Mouse (Mus musculus) heart, embryonic 16.5 days (tissue): ENCODE data around the gene Mrnip. TPM values are rescaled to one million over a fixed set of nuclear protein-coding genes. Genes with fewer than 3 reads are reported as not detected.

Experiments
- ATAC-seq: fragments of 200-750 bp; cut with Nextera tagmentation; replicated peaks from 2 replicates; pipeline ENCODE4 v1.8.0; 2017; ENCODE audit warnings: moderate number of reproducible peaks; ENCODE audit not compliant: insufficient read depth, low FRiP score; ENCODE audit errors: extremely low read depth
- H3K27ac ChIP-seq: fragments of 300-500 bp; sonication (generic); 2 replicates; pipeline ENCODE4 v1.5.1; 2014; ENCODE audit warnings: mild to moderate bottlenecking, low read length, control low read depth, moderate library complexity
- H3K27me3 ChIP-seq: fragments of 300-500 bp; sonication (generic); 2 replicates; pipeline ENCODE4 v1.6.1; 2014; ENCODE audit warnings: low read length, mixed read lengths; ENCODE audit not compliant: control insufficient read depth, insufficient read depth
- H3K36me3 ChIP-seq: fragments of 300-500 bp; sonication (generic); 2 replicates; pipeline ENCODE4 v1.6.1; 2014; ENCODE audit not compliant: control insufficient read depth, insufficient read depth
- H3K4me1 ChIP-seq: fragments of 300-500 bp; sonication (generic); 2 replicates; pipeline ENCODE4 v1.6.1; 2014; ENCODE audit warnings: low read length, mixed read lengths; ENCODE audit not compliant: control insufficient read depth, insufficient read depth
- H3K4me2 ChIP-seq: fragments of 300-500 bp; sonication (generic); 2 replicates; pipeline ENCODE4 v1.6.1; 2014; ENCODE audit warnings: low read depth, mild to moderate bottlenecking, control low read depth, low read length
- H3K4me3 ChIP-seq: fragments of 300-500 bp; sonication (generic); 2 replicates; pipeline ENCODE4 v1.5.1; 2014; ENCODE audit warnings: mild to moderate bottlenecking, control low read depth, low read length
- H3K9ac ChIP-seq: fragments of 300-500 bp; sonication (generic); 2 replicates; pipeline ENCODE4 v1.6.1; 2014; ENCODE audit warnings: low read length, control low read depth
- H3K9me3 ChIP-seq: fragments of 300-500 bp; sonication (generic); replicated peaks from 2 replicates; pipeline ENCODE4 v1.6.1; 2016; ENCODE audit warnings: low read length; ENCODE audit not compliant: control insufficient read depth
- WGBS: fragments of 180-500 bp; shearing (Covaris S2); extraction: QIAGEN DNeasy Blood & Tissue Kit; methylation state at CpG from one replicate; pipeline ENCODE4 v1.1.7; 2014; 5-methylcytosine and 5-hydroxymethylcytosine counted together
- polyA plus RNA-seq: library from polyadenylated mRNA; unstranded; fragments of >200 nt; fragmentation: Nextera tagmentation; extraction: Ambion mirVana; gene quantifications from 2 replicates; pipeline ENCODE4 v1.2.1, GENCODE M21; 2015

Gene Mrnip
- polyA plus RNA-seq, 1 experiment from 2014 or later: 9.4 TPM

DNA sequence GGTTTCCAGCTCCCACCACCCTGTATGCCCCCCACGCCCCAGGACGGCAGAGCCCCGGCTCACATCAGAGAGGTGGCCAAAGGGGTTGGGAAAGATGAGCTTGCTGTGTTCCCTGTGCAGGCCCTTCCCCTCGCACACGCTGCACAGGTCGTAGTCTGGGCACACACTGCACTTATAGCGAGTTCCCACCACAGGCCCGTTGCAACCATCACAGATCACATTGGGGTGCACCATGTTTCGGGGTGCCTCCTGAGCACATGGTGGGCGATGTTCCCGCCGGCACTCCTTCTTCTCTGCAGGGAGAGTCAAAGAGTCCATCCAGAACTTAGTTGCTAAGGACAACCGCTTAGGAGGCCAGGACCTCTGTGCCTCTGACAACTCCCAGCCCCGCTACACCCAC, 33.1 kb downstream of the Mrnip start:
- Histone ChIP-seq H3K27me3 (no peaks in the 10 kb centered on the region), H3K9me3 (no peaks in the 10 kb centered on the region), H3K4me2 (no peak overlapping the region), H3K4me1 (peaks cover 20% of the 10 kb centered on the region), H3K36me3 (peaks cover 45% of the 10 kb centered on the region), H3K9ac (no peak overlapping the region), H3K27ac (no peak overlapping the region), H3K4me3 (no peak overlapping the region)
- no peak for ATAC-seq
- 91% methylated on average over 14 of the region's 14 CpGs for WGBS

DNA sequence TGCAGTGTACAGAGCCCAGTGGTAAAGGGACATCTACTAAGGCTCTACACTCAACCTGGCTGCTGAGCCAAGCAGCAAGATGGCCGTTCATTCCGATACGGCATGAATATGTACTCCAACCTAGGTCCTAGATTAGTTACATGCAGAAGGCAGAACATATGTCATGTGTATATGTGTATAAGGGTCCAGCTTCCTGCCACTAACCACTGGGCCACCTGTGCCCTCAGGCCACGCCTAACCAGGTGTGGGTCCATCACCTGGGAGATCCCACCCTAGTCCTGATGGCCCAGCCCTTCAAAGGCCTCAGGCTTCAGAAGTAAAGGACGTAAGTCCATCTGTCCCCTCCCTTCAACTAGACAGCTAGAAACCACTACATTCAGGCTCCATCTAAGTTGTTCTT, 33.8 kb downstream of the Mrnip start:
- Histone ChIP-seq H3K4me1 (peaks cover 26% of the 10 kb centered on the region), H3K9ac (no peak overlapping the region), H3K4me3 (no peak overlapping the region), H3K36me3 (peaks cover 39% of the 10 kb centered on the region), H3K4me2 (no peak overlapping the region), H3K27me3 (no peaks in the 10 kb centered on the region), H3K27ac (no peak overlapping the region), H3K9me3 (no peaks in the 10 kb centered on the region)
- WGBS: 90% methylated on average over 5 of the region's 5 CpGs
- ATAC-seq: no peak

DNA sequence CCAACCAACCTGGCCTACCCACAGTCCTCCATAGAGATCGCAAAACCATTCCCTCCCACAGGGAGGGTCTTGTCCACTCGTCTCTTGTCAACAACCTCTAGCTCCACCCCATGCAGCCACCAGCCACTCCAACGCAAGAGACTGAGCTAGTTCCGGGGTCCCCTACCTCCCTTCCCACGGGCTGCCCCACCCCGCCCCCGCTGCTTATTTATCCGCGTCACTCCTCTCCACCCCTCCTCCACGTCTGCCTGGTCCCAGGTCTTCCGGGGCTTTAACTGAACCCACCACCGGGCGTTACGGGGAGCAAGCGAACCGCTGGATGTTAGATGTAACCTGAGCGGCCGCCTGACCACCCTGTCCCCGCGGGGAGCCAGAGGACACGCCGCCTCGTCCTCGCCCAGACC, 35.9 kb downstream of the Mrnip start:
- Histone ChIP-seq H3K27me3 (no peaks in the 10 kb centered on the region), H3K9ac (peak overlapping the region; percentile 95), H3K36me3 (peaks cover 23% of the 10 kb centered on the region), H3K4me1 (peaks cover 34% of the 10 kb centered on the region), H3K9me3 (no peaks in the 10 kb centered on the region), H3K4me2 (peak overlapping the region; percentile 82), H3K27ac (peak overlapping the region; percentile 98), H3K4me3 (peak overlapping the region; percentile 85)
- WGBS: under 1% methylated on average over 24 of the region's 24 CpGs
- ATAC-seq: peak; percentile 90

DNA sequence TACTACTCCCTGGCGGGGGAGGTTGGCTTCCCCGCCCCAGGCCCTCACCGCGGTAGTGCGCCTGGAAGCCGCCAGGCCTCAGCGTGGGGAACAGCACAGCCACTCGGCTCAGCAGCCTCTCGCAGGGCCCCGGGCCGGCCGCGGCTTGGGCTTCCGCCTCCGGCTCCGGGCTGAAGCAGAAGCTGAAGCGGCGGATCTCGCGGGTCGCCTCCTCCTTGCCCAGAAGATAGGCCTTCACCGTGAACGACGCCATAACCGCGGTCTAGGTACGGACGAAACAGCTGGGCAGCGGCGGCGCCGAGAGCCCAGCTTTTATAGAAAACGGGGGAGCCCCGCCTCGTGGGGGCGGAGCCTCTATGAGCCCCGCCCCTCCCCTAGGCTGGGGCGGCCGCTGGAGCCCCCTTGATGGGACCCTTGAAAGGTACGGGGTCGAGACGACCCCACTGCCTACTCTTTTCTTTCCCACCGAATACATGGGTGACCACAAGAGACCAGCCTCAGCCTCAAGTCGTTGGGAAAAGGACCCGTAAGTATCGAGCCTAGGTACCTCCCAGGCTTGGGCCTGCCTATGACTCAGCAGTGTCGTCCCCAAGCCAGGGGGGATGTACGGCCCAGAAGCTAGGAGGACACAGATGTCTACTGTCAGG, 36.4 kb downstream of the Mrnip start, which contains the start of the genes Sqstm1 and Mgat4b:
Gene Sqstm1 (minus strand): TSS at position 323 of the 647 bp plus-strand sequence.
Gene Mgat4b (plus strand): TSS at position 386 of the 647 bp plus-strand sequence.
- Histone ChIP-seq H3K4me1 (peaks cover 37% of the 10 kb centered on the region), H3K4me3 (peak within 1 kb of the TSS; percentile 85), H3K36me3 (peaks cover 22% of the 10 kb centered on the region), H3K9me3 (no peaks in the 10 kb centered on the region), H3K9ac (peak within 1 kb of the TSS; percentile 95), H3K4me2 (peak within 1 kb of the TSS; percentile 82), H3K27ac (peak within 1 kb of the TSS; percentile 98), H3K27me3 (no peaks in the 10 kb centered on the region)
- under 1% methylated on average over 48 of the region's 48 CpGs for WGBS
- ATAC-seq: peak; percentile 59

DNA sequence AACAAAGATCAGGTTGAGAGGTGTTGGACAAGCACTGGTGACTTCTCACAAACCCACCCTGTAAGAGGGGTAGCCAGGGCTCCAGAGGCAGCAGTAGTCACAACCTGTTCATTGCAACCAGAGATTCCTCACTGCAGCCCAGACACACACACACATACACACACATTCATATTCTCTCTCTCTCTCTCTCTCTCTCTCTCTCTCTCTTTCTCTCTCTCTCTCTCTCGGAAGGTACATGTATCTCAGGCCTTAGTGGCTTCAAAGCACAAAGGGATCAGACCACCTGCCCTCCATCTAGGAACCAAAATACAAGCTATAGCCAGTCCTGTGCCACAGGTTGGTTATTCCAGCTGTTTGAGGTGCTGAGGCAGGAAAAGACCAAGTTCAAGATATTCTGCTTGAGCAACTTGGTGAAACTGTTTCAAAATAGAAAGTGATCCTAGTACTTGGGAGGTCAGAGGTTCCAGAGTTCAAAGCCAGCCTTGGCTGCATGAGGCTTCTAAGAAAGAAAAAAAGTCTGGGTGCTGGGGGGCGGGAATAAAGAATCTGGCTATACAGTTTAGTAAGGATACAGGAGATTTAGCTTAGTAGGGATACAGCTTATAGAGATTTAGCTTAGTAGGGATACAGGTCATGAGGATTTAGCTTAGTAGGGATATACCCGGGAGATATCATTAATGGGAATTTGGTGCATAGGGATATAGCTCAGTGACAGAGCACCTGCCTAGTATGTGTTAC, 37.2 kb downstream of the Mrnip start:
- peak overlapping the region; percentile 95 for H3K9ac ChIP-seq
- peaks cover 13% of the 10 kb centered on the region for H3K36me3 ChIP-seq
- 84% methylated on average over 3 of the region's 3 CpGs for WGBS
- peaks cover 39% of the 10 kb centered on the region for H3K4me1 ChIP-seq
- no peaks in the 10 kb centered on the region for H3K27me3 ChIP-seq
- H3K27ac ChIP-seq: peak overlapping the region; percentile 98
- peak overlapping the region; percentile 82 for H3K4me2 ChIP-seq
- no peak for ATAC-seq
- H3K4me3 ChIP-seq: peak overlapping the region; percentile 85
- H3K9me3 ChIP-seq: no peaks in the 10 kb centered on the region

DNA sequence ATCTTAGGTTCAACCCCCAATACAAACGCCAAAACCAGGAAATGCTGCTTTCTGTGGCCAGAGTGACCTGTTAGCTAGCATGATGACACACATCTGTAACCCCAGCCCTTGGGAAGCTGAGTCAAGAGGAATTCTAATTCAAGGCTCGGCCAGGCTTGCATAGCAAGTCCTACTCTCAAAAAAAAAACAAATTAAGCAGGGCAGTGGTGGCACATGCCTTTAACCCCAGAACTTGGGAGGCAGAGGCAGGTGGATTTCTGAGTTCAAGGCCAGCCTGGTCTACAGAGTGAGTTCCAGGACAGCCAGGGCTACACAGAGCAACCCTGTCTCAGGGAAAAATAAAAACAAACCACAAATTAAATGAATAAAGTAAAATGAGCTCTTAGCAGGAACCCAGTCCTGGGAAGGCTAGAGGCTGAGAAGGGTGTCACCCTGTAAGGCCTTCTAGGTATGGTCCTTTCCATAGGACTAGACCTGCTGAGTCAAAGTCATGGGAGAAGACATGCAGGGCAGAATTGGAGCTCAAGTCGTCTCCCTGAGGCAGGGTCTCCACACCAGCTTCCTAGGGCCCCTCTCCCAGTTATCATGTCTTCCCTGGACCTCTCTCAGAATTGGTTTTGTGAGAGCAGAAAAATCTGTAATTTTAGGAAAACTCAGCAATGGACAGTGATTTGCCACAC, 38.0 kb downstream of the Mrnip start:
- Histone ChIP-seq H3K4me1 (peaks cover 39% of the 10 kb centered on the region), H3K27ac (peak overlapping the region; percentile 84)
- 60% methylated on average over 3 of the region's 3 CpGs for WGBS

DNA sequence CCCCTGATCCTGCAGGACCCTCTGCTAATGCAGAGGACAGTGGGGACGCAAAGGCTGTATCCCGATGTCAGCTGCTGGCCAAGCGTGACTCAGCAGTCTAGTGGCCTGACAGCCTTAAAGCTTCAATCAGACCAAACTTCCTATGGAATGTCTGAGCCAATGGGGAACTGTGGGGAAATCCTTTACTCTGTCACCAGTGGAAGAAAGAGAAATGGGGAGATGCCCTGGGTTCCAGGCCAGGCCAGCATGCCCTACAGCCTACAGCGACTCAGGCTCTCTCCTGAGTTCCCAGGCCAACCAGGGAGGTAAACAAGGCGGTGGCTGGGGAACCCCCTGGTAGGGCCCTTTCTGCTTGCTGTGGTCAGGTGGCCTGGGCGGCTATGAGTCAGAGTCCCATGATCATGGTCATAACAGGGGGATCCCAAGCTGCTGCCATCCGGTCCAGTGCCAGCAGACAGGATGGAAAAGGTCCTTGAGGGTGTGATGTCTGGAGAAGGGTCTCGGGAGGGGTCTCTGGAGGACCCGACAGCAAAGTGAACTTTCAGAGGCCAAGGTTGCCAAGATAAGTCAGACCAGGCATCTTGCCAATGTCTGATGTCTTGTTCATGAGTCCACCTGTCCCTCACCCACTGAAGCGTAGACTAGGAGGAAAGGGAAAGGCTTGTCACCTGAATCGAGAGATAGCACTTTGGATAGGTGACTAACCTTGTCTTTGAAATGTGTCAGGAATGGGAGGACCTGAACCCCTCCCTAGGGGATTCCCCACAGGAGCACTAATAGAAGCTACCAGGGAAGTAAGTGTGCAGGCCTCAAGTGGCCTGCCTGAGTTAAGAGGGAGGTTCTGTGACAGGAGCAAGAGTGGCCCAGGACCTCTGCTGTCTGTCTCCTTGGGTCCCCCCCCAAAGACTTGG, 38.9 kb downstream of the Mrnip start:
- peak overlapping the region; percentile 15 for H3K4me3 ChIP-seq
- 18% methylated on average over 11 of the region's 11 CpGs for WGBS
- no peaks in the 10 kb centered on the region for H3K9me3 ChIP-seq
- H3K27me3 ChIP-seq: no peaks in the 10 kb centered on the region
- H3K27ac ChIP-seq: peak overlapping the region; percentile 84
- peak; percentile 59 for ATAC-seq
- H3K9ac ChIP-seq: peak overlapping the region; percentile 16; the same call in 1 of the 2 replicates
- no peaks in the 10 kb centered on the region for H3K36me3 ChIP-seq
- H3K4me1 ChIP-seq: peaks cover 42% of the 10 kb centered on the region
- H3K4me2 ChIP-seq: peak overlapping the region; percentile 44; the same call in 1 of the 2 replicates

More for the DNA sequence above, 38.0 kb downstream of the Mrnip start:
- H3K9me3 ChIP-seq: no peaks in the 10 kb centered on the region
- H3K4me3 ChIP-seq: no peak overlapping the region
- H3K36me3 ChIP-seq: peaks cover 6% of the 10 kb centered on the region
- H3K4me2 ChIP-seq: no peak overlapping the region
- ATAC-seq: no peak
- no peaks in the 10 kb centered on the region for H3K27me3 ChIP-seq
- H3K9ac ChIP-seq: peak overlapping the region; percentile 8; the same call in 1 of the 2 replicates

DNA sequence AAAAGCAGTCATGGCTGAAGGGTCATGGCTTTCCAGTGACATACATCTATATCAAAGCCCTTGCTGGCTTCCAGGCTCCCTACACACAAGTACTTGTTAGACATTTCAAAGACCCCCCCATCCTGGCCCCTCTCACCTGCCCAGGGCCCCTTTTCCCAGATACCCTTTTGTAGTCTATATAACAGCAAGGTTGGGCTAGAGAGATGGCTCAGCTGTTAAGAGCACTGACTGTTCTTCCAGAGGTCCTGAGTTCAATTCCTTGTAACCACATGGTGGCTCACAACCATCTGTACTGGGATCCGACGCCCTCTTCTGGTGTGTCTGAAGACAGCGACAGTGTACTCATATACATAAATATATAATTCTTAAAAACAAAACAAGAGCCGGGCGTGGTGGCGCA, 40.4 kb downstream of the Mrnip start:
- no peak overlapping the region for H3K4me2 ChIP-seq
- peaks cover 34% of the 10 kb centered on the region for H3K4me1 ChIP-seq
- no peak overlapping the region for H3K4me3 ChIP-seq
- no peaks in the 10 kb centered on the region for H3K27me3 ChIP-seq
- H3K9me3 ChIP-seq: no peaks in the 10 kb centered on the region
- H3K36me3 ChIP-seq: no peaks in the 10 kb centered on the region
- H3K27ac ChIP-seq: no peak overlapping the region
- WGBS: 90% methylated on average over 6 of the region's 6 CpGs
- H3K9ac ChIP-seq: no peak overlapping the region
- ATAC-seq: no peak
